Mouse (Mus musculus) small intestine, adult 2 months (tissue): Measurements from ENCODE around the gene Spns2. TPM values are rescaled to one million over a fixed set of nuclear protein-coding genes. Genes with fewer than 3 reads are reported as not detected.

Experiments
- H3K27ac ChIP-seq: fragments of 200-500 bp; 2 replicates; pipeline ENCODE4 v1.5.1; 2012; ENCODE audit warnings: low read depth, low read length, control low read depth, inconsistent platforms; ENCODE audit not compliant: insufficient read depth
- H3K27me3 ChIP-seq: fragments of 200-500 bp; 2 replicates; pipeline ENCODE4 v1.6.1; 2012; ENCODE audit warnings: mild to moderate bottlenecking, moderate library complexity, low read length, inconsistent platforms; ENCODE audit not compliant: control insufficient read depth, insufficient read depth
- H3K36me3 ChIP-seq: fragments of 200-500 bp; 2 replicates; pipeline ENCODE4 v1.6.1; 2012; ENCODE audit warnings: mild to moderate bottlenecking, low read length, control low read depth, inconsistent platforms; ENCODE audit not compliant: control insufficient read depth, insufficient read depth
- H3K4me1 ChIP-seq: fragments of 200-500 bp; 2 replicates; pipeline ENCODE4 v1.6.1; 2012; ENCODE audit warnings: low read length, inconsistent platforms, mixed read lengths; ENCODE audit not compliant: control insufficient read depth, insufficient read depth, insufficient read length
- H3K4me3 ChIP-seq: fragments of 200-500 bp; 2 replicates; pipeline ENCODE4 v1.5.1; 2012; ENCODE audit warnings: low read depth, mild to moderate bottlenecking, control low read depth, inconsistent platforms, low read length, moderate library complexity
- CTCF ChIP-seq: fragments of 200-500 bp; IDR thresholded peaks from 2 replicates; pipeline ENCODE4 v1.5.1; 2012; ENCODE audit warnings: low read depth, mild to moderate bottlenecking, control low read depth, inconsistent platforms, low read length, moderate library complexity, mixed read lengths; ENCODE audit not compliant: insufficient replicate concordance, insufficient read length; ENCODE audit errors: extremely low read depth
- POLR2A ChIP-seq: fragments of 200-500 bp; IDR thresholded peaks from 2 replicates; pipeline ENCODE4 v1.6.1; 2012; ENCODE audit warnings: low read depth, mild to moderate bottlenecking, control low read depth, inconsistent platforms, low read length, moderate library complexity
- WGBS: fragments of 180-500 bp; shearing (Covaris S2); methylation state at CpG from one replicate; pipeline ENCODE4 v1.1.7; 2018; 5-methylcytosine and 5-hydroxymethylcytosine counted together
- polyA plus RNA-seq: library from polyadenylated mRNA; depleted of rRNA; stranded (reverse); fragments of >200 nt; gene quantifications from 2 replicates; pipeline ENCODE4 v1.2.3, GENCODE M21; 2012

The Spns2 gene
- polyA plus RNA-seq, 1 experiment: 77.7 TPM

DNA sequence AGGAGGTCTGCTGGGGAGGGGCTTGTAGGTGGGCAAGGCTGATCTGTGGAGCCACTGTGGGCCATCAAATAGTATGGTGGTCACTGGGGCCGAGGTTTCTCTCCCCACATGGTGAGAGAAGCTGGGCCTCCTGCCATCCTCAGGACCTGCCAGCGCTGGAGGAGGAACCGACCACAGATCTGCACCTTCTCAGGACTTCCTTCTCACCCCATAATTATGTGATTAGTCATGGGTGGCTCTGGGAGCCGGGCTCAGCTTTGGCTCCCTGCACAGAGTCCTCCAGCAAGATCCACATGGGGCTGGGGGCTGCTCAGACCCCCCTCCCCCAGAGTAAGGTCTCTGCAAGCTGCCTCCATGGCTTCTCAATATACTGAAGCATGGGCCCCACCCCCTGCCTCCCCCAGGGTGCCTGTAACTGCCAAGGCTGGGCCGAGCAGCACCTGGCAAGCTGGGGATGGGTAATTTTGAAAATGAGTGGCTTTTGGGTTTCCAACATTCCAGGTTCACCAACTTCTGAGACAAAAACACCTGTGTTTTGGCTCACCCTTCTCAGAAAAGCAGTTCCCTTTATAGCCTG lies 11.8 kb upstream of the Spns2 start:
- TF ChIP-seq CTCF: no peak
- Histone ChIP-seq H3K27me3 (no peaks in the 10 kb centered on the region), H3K36me3 (no peaks in the 10 kb centered on the region), H3K4me1 (peaks cover 66% of the 10 kb centered on the region), H3K4me3 (peak overlapping the region; percentile 17), H3K27ac (peak overlapping the region; percentile 88)
- WGBS: 14% methylated on average over 5 of the region's 5 CpGs

DNA sequence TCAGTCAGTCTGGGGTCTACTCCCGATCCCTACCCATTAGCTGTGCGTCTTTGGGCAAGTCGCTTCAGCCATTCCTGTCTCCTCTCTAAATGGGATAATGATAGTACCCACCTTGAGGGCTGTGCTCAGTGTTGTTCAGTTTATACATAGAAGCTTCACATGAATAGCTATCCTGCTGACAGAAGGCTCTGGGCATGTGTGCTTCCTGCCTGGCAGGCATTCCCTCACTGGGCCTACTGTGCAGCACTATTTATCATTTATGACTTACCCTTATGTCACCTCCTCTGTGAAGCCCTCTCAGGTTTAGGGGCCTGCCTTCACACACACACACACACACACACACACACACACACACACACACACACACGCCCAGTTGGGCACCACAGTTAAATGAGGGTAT lies 10.4 kb upstream of the Spns2 start:
- no peak for TF ChIP-seq CTCF
- TF ChIP-seq POLR2A: no peak
- Histone ChIP-seq H3K27me3 (no peaks in the 10 kb centered on the region), H3K27ac (no peak overlapping the region; the same call in 1 of the 2 replicates), H3K4me3 (no peak overlapping the region), H3K36me3 (no peaks in the 10 kb centered on the region), H3K4me1 (peaks cover 64% of the 10 kb centered on the region)
- WGBS: 93% methylated on average over 4 of the region's 4 CpGs

DNA sequence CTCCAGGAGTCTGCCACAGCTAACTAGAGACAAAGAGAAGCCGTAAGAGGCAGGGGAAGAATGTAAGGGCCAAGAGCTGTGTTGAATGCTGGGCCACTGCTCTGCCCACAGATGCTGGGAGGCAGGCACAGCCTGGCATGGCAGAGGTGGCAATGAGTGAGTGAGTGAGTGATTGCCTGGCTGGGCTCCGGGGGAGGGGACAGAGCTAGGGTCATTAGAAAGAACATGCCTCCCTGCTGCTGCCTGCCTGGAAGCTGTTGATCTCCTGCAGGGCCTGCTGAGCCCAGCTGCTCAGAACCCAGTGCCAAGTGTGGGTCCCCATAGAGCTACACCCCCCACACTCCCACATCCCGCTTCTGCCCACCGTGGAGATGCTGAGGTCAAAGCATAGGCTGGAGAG lies 7.7 kb upstream of the Spns2 start:
- no peak overlapping the region for H3K4me3 ChIP-seq
- H3K4me1 ChIP-seq: peaks cover 43% of the 10 kb centered on the region
- 58% methylated on average over 4 of the region's 4 CpGs for WGBS
- no peaks in the 10 kb centered on the region for H3K27me3 ChIP-seq
- H3K27ac ChIP-seq: peak overlapping the region; percentile 83
- TF ChIP-seq CTCF (no peak), POLR2A (no peak)
- H3K36me3 ChIP-seq: no peaks in the 10 kb centered on the region

DNA sequence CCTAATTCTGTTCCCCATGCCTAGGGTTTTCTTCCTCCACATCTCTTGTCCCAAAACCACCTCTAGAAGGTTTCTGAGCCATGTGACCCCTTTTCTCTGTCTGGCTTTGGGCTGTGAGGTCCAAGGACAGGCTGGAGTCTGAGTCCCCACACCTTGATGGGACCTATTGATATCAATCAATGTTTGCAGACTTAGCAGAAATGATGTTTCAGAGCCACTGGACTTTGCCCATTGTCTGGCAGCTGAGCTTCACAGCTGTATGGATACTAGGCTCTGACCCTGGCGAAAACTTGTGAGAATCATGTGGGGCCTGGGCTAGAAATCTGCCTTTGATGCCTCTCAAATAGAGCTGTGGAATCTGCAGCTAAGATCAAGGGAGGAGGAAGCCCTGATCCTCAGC lies 7.1 kb upstream of the Spns2 start:
- Histone ChIP-seq H3K27me3 (no peaks in the 10 kb centered on the region), H3K36me3 (no peaks in the 10 kb centered on the region), H3K27ac (peak overlapping the region; percentile 83), H3K4me1 (peaks cover 37% of the 10 kb centered on the region), H3K4me3 (no peak overlapping the region)
- TF ChIP-seq POLR2A (no peak), CTCF (no peak)
- WGBS: 30% methylated on average over 1 of the region's 1 CpGs

DNA sequence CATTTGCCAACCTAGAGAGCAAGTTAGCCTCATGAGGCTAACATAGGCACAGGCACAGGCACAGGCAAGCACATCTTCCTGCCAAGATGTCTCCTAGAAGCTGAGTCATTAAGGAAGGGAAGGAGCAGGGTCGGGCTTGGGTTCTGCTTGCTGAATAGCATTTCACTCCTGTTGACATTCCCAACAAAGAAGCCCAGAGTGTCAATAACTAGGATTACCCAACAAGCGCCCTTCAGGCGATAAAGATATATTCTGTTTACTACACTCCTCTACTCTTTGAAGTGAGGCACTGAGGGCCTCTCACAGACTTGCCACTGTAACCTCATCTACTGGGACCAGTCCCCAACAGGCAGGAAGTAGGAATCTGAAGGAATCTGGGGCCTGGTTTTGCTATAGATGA lies 6.4 kb upstream of the Spns2 start:
- no peaks in the 10 kb centered on the region for H3K27me3 ChIP-seq
- 33% methylated on average over 3 of the region's 3 CpGs for WGBS
- peaks cover 32% of the 10 kb centered on the region for H3K4me1 ChIP-seq
- no peak overlapping the region for H3K4me3 ChIP-seq
- no peak for TF ChIP-seq CTCF
- TF ChIP-seq POLR2A: no peak
- H3K27ac ChIP-seq: peak overlapping the region; percentile 83
- H3K36me3 ChIP-seq: no peaks in the 10 kb centered on the region

DNA sequence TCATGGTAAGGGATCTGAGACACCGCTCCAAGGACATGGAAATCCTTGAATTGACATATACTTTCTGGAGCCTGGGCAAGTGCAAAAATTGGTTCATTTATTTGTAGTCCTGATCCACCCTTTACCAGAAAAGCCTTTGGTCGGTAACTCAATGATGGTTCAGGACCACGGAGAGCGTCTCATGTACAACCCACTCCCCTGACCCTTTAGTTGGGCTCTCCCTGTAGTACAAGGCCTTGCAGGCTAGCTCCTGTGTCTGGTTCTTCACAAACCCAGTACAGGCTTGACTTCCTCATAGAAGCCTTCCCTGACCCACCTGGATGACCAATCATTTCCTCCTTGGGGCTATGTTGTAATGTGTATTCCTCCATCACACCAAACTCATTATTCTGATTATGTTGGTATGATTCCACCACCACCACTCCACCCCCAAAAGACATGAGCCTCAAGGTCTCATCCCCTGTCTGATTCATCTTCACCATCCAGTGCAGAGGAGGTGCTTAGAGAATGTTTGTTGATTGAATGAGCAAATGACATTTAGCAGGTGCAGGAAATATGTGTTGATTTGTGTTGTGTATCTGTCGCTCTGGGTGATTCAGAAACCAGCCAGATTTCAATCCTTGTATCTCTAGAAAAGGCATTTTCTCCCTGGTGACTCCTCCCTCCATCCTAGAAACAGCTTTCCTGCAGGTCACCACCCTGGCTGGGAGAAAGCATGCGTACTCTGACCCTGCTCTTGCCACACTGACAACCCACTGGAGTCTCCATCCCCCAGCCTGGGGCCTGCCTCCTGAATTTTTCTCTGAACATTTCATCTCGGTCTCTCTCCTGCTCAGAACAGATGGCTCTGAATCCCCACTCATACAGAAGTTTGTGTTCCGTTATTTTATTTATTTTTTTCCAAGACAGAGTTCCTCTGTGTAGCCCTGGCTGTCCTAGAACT lies 4.6 kb upstream of the Spns2 start:
- Histone ChIP-seq H3K4me3 (no peak overlapping the region), H3K36me3 (no peaks in the 10 kb centered on the region), H3K27me3 (no peaks in the 10 kb centered on the region), H3K4me1 (peaks cover 24% of the 10 kb centered on the region), H3K27ac (no peak overlapping the region)
- TF ChIP-seq POLR2A (no peak), CTCF (no peak)
- 69% methylated on average over 8 of the region's 8 CpGs for WGBS
